Mouse (Mus musculus) left cerebral cortex, postnatal 10 days (tissue): ENCODE measurements around the gene 4933425L06Rik. TPM values are rescaled to one million over a fixed set of nuclear protein-coding genes. Genes with fewer than 3 reads are reported as not detected.

ENCODE experiments used
- DNase-seq, 2 experiments: peaks; one replicate each; pipeline ENCODE4 v3.0.0; 2021 to 2022; ENCODE audit warnings: low spot score in 2 of 2, mixed read lengths in 1 of 2; ENCODE audit errors: extremely low spot score in 1 of 2
- intact Hi-C: fragments of 180-260 bp; cut with DNase I; formaldehyde crosslinking; loops from one replicate; pipeline ENCODE4 v1.15.1; 2025
- total RNA-seq, 2 experiments: library from RNA; stranded (reverse); gene quantifications; 2 replicates each; pipeline ENCODE4 v1.2.3; 2021

4933425L06Rik gene
- total RNA-seq: not detected

- intact Hi-C loops: no loop called here
- no peak for DNase-seq
These were observed at the start of gene 4933425L06Rik for GRCm38 (mm10) chr13:105081862-105082261. 4933425L06Rik (plus strand) TSS chr13:105082122.

- intact Hi-C loops: no loop called here
- no peak for DNase-seq
These were observed 44.1 kb upstream of the 4933425L06Rik start for GRCm38 (mm10) chr13:105037816-105038215.

- intact Hi-C loops: no loop called here
- DNase-seq: no peak
These were observed 43.6 kb upstream of the 4933425L06Rik start for GRCm38 (mm10) chr13:105038334-105038733.

- intact Hi-C loops: no loop called here
- no peak for DNase-seq
These were observed 38.0 kb upstream of the 4933425L06Rik start for GRCm38 (mm10) chr13:105043882-105044281.

DNA sequence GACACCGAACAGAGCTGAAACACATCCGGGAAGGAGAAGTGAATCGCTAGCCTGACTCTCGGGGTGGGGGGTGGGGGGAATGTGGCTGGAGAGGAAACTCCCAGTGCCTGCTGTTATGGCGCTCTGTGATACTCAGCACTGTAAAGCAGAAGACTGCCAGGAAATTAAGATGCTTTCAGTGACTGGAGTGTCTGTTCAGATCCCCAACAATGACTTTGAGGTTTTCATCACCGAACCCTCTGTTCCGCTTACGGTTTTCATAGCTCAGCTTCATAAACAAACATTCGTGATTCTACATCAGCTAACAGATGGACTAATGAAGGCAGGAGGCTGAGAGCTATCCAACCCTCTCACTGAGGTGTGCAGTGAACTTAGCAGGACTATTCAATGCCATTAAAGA is 34.5 kb upstream of the 4933425L06Rik start:
- DNase-seq: no peak
- intact Hi-C loops: no loop called here

DNA sequence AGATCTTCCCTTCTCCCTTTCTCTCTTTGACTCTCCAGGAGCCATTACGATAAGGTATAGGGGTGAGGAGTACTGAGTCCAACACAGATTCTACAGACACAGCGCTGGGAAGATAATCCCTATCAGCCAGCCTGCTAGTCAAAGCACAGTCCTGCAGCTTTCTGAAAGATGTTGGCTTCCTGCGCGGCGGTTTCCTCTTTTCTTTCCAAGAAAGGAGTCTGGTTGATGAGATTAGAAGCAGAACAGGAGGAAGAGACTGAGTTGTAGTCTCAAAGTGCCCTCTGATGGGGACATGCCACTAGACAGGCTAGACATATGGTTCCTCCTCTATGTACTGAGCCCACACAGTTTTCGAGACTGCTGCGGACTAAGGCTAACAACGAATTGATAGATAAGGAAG is 33.3 kb upstream of the 4933425L06Rik start:
- no peak for DNase-seq
- intact Hi-C loops: no loop called here

GRCm38 (mm10) chr13:105051432-105051831 is 30.5 kb upstream of the 4933425L06Rik start:
- DNase-seq: peak in 1 of 2 experiments; percentile 53
- intact Hi-C loops: loop anchor here (5.0 to 10.0 kb wide), 3 partner anchors 89 to 237 kb away; partner anchors contain the start of gene Cwc27

DNA sequence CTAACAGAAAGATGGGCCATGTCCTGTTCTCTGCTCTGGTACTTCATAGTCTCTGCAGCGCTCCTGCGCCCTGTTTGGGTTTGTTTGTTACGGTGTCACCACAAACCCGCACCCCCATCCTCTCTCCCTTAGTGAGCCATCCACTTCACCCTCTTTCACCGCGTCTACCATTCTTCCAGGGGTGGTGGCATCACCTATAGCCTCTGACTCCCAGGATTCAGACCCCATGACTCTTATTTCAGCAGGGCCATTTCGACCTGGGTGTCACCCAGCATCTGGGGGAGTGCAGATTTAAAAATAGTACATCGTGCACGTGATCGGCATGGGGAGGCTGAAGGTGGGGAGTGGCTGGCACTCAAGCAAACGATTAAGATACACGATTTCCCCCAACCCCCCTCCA is 28.3 kb upstream of the 4933425L06Rik start:
- DNase-seq: peak in 1 of 2 experiments; percentile 29
- intact Hi-C loops: loop anchor here (5.0 to 10.0 kb wide), 3 partner anchors 91 to 239 kb away; partner anchors contain the start of gene Cwc27

DNA sequence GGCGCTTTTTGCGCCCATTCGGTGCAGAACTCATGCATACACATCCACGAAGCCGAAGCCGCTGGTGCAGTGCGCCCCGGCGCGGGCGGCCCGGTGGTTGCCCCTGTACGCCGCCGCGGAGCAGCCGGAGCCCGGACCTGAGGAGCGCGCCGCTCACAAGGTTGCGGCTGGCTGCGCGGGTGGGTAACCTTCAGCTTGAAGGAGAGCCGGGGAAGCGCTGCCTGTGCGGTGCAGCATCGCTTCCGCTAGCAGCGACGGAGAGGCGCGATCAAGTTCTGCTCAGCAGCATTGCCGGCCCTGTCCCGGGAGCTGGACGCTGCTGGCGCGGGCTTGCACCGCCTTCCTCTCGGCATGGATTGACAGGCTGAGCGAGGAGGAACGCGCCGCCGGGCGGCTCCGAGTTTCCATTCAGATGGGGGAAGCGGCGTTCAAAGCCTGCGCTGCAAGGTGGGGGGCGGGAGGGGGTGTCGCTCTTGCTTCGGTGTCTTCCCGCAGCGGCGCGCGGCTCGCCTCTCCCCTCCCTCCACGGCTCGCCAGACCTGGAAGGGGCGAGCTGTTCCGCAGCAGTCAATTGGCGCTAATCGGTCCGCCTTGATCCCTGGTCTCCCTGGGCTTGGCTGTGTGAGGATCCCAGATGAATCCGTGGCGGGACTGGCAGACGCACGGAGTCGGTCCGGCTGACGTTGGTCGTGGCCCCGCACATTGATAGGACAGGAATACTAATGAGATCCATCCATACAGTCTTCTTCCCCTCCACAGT is 27.6 kb upstream of the 4933425L06Rik start, which contains the start of gene Rgs7bp:
Gene Rgs7bp (minus strand): TSS at position 750 of the 760 bp plus-strand sequence.
- intact Hi-C loops: loop anchor here (5.0 to 10.0 kb wide), 3 partner anchors 92 to 240 kb away; partner anchors contain the start of gene Cwc27
- DNase-seq: peak; percentile 77 to 85

DNA sequence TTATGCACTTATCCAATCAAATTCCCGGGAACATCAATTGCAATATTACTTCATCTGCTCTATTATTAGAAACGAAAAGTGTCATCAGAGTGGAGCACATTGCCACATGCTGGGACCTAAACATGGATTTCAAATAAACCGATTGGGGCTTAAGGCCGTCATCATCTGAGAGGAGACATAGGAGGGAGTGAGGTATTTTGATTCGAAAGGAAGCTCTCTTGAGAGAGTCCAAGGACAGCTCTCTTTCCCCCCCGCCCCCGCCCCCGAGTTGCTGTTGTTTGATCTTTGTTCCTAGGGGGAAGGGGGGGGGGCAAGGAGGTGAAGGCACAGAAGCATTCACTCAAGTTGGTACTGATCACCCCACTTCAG is 27.0 kb upstream of the 4933425L06Rik start:
- DNase-seq: no peak
- intact Hi-C loops: loop anchor here (5.0 to 10.0 kb wide), 3 partner anchors 93 to 240 kb away; partner anchors contain the start of gene Cwc27

GRCm38 (mm10) chr13:105055374-105055773 is 26.5 kb upstream of the 4933425L06Rik start:
- no peak for DNase-seq
- intact Hi-C loops: loop anchor here (10.0 kb wide), 1 partner anchor 241 kb away; the partner anchor contains the start of gene Cwc27

GRCm38 (mm10) chr13:105066119-105066518 is 15.8 kb upstream of the 4933425L06Rik start:
- no peak for DNase-seq
- intact Hi-C loops: no loop called here

- intact Hi-C loops: no loop called here
- no peak for DNase-seq
These were observed 14.8 kb upstream of the 4933425L06Rik start for GRCm38 (mm10) chr13:105066890-105067845.

GRCm38 (mm10) chr13:105089276-105089675 is 7.4 kb downstream of the 4933425L06Rik start:
- DNase-seq: no peak
- intact Hi-C loops: no loop called here

DNA sequence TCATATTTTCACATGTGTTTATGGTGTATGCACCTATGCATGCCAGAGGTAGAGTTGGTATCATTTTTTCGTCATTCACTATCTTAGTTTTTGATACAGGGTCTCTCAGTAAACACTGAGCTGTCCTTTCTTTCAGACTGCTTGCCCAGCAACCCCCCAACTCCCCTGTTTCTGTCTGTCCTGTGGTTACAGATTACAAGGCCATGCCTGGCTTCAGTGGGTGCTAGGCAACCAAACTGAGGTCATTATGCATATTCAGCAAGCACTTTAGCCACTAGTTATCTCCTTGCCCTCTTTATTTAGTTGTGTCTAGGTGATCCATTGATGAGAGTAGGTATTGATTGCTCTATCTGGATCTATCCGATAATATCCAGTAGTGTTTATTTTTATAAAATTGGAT is 14.4 kb downstream of the 4933425L06Rik start:
- intact Hi-C loops: no loop called here
- no peak for DNase-seq

- DNase-seq: no peak
- intact Hi-C loops: no loop called here
These were observed 18.8 kb downstream of the 4933425L06Rik start for GRCm38 (mm10) chr13:105100705-105101104.

GRCm38 (mm10) chr13:105104385-105104784 is 22.5 kb downstream of the 4933425L06Rik start:
- intact Hi-C loops: no loop called here
- no peak for DNase-seq

DNA sequence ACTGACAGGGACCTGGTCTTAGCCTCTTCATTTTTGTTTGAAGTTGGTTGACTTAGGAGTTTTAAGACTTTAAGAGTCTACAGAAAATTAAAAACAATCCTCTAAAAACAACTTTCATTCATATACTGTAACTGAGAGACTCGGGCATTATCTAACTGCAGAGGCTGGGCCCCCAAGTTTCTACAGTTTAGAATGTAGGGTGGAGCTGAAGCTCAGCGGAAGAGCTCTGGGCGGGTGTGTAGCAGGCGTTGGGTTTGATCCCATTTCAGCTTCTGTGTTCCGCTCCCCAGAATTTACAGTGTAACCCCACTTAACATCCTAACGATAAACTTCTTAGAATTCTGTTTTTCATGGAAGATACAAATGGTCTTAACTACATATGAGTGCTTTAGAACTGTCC is 29.7 kb downstream of the 4933425L06Rik start:
- DNase-seq: no peak
- intact Hi-C loops: no loop called here

- intact Hi-C loops: no loop called here
- no peak for DNase-seq
These were observed 39.7 kb downstream of the 4933425L06Rik start for GRCm38 (mm10) chr13:105121617-105122016.
